24 mouse cellular contexts compared by ENCODE assay signal in the genomic region with DNA sequence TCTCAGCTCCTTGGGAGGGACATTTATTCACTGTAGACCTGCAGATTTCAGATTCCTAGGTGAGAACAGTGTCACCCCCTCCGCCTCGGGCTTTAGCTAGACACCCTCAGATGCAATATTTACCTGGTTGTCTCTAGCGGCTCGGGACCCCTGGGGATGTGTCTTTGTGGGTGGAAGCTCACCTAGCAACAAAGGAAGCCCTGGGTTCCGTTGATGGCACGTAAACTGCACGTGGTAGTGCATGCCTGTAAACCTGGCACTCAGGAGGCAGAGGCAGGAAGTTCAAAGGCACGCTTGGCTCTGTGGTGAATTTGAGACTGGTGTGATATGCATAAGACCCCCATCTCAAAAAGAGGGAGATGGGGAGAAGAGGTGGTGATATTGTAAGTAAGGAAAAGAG. TPM values are rescaled to one million over a fixed set of nuclear protein-coding genes. Genes with fewer than 3 reads are reported as not detected.
"Had no signal": no experiment of that assay in that cellular context is flagged by ENCODE, and none has a peak within 500 bp of the region (broad histone marks: within the 10 kb centered on the region; RNA-seq: fewer than 3 reads in every experiment).

No protein-coding gene starts in this region.

- H3K27ac ChIP-seq: gastrocnemius, adult 2 months; heart, adult 2 months; hindbrain, embryonic 10.5 days; hindbrain, embryonic 12.5 days; hindbrain, embryonic 14.5 days; intestine, embryonic 15.5 days; limb, embryonic 13.5 days; limb, embryonic 15.5 days had no signal

- H3K9me3 ChIP-seq: heart, embryonic 12.5 days; hindbrain, embryonic 10.5 days; hindbrain, embryonic 12.5 days; intestine, embryonic 15.5 days; limb, embryonic 13.5 days; limb, embryonic 15.5 days had no signal

- H3K27me3 ChIP-seq: hindbrain, embryonic 12.5 days; intestine, embryonic 15.5 days; limb, embryonic 15.5 days had no signal

- H3K36me3 ChIP-seq: heart, embryonic 12.5 days; hindbrain, embryonic 10.5 days; hindbrain, embryonic 12.5 days; intestine, embryonic 15.5 days; limb, embryonic 13.5 days; limb, embryonic 15.5 days had no signal

- H3K9ac ChIP-seq: forebrain, postnatal 0 days; heart, embryonic 12.5 days; hindbrain, embryonic 12.5 days; hindbrain, embryonic 14.5 days; intestine, embryonic 15.5 days; limb, embryonic 13.5 days; limb, embryonic 15.5 days had no signal

- H3K4me3 ChIP-seq: gastrocnemius, adult 2 months; heart, adult 2 months; heart, embryonic 12.5 days; hindbrain, embryonic 10.5 days; hindbrain, embryonic 12.5 days; intestine, embryonic 15.5 days; limb, embryonic 13.5 days; limb, embryonic 15.5 days had no signal

- H3K4me2 ChIP-seq: heart, embryonic 12.5 days; hindbrain, embryonic 12.5 days; hindbrain, embryonic 14.5 days; intestine, embryonic 15.5 days; limb, embryonic 13.5 days; limb, embryonic 15.5 days had no signal

- H3K4me1 ChIP-seq: heart, embryonic 12.5 days; hindbrain, embryonic 10.5 days; hindbrain, embryonic 12.5 days; intestine, embryonic 15.5 days; limb, embryonic 13.5 days; limb, embryonic 15.5 days had no signal

- DNase-seq: forebrain, postnatal 0 days; gastrocnemius, adult 2 months; gastrocnemius, postnatal 10 days; gastrocnemius, postnatal 25 days; heart, adult 2 months; heart, postnatal 10 days; heart, postnatal 4 days; kidney, adult 18-20 months; kidney, adult 8-10 months; kidney, postnatal 10 days; kidney, postnatal 4 days; layer of hippocampus, adult 9-11 months; layer of hippocampus, postnatal 36 days; left cerebral cortex, postnatal 4 days had no signal

- ATAC-seq: forebrain, postnatal 0 days; hindbrain, embryonic 16.5 days; inflammation-experienced regulatory T-cells, adult 6 months; intestine, embryonic 15.5 days; intestine, postnatal 0 days had no signal

RNA-seq across cellular contexts. Expression of a gene that starts 49.9 kb away (rescaled TPM):
- polyA plus RNA-seq: hindbrain, embryonic 14.5 days; inflammation-experienced regulatory T-cells, adult 6 months; intestine, postnatal 0 days had no signal
